Mouse (Mus musculus): ENCODE measurements at regions not wholly inside any gene's neighbourhood (a gene's known extent, or its start where the extent isn't known, plus 50 kb on each side); places are given as distances from the start of the nearest gene placed in this dataset.

- no peak overlapping the region for H3K4me3 ChIP-seq (replicated peaks; ENCODE audit: extremely low read depth, low read depth, low read length)
- H3K4me1 ChIP-seq (ENCODE audit: control insufficient read depth, insufficient read depth, low read length): peaks cover 6% of the 10 kb centered on the region; the same call in 1 of the 2 replicates
- TF ChIP-seq POLR2A (IDR thresholded peaks at IDR 0.05; ENCODE audit: borderline replicate concordance, extremely low read depth, low read depth, low read length) (no peak), CTCF (IDR thresholded peaks at IDR 0.05; ENCODE audit: insufficient read depth, low read length) (no peak)
- no peak for DNase-seq
- 87% methylated on average over 4 of the region's 4 CpGs for WGBS
These were observed 150.3 kb downstream of the Snx19 start for GRCm38 (mm10) chr9:30577243-30577642.

GRCm38 (mm10) chr9:30575531-30575930 lies 148.6 kb downstream of the Snx19 start:
- TF ChIP-seq POLR2A (IDR thresholded peaks at IDR 0.05; ENCODE audit: borderline replicate concordance, extremely low read depth, low read depth, low read length): no peak
- TF ChIP-seq CTCF (IDR thresholded peaks at IDR 0.05; ENCODE audit: insufficient read depth, low read length): no peak
- H3K4me3 ChIP-seq (replicated peaks; ENCODE audit: extremely low read depth, low read depth, low read length): no peak overlapping the region
- no peaks in the 10 kb centered on the region for H3K4me1 ChIP-seq (ENCODE audit: control insufficient read depth, insufficient read depth, low read length)
- 73% methylated on average over 3 of the region's 3 CpGs for WGBS
- no peak for DNase-seq

GRCm38 (mm10) chr9:30573294-30573693 lies 146.4 kb downstream of the Snx19 start:
- TF ChIP-seq POLR2A (IDR thresholded peaks at IDR 0.05; ENCODE audit: borderline replicate concordance, extremely low read depth, low read depth, low read length) (no peak), CTCF (IDR thresholded peaks at IDR 0.05; ENCODE audit: insufficient read depth, low read length) (no peak)
- WGBS: 30% methylated on average over 1 of the region's 1 CpGs
- DNase-seq: no peak
- Histone ChIP-seq H3K4me1 (ENCODE audit: control insufficient read depth, insufficient read depth, low read length) (no peaks in the 10 kb centered on the region), H3K4me3 (replicated peaks; ENCODE audit: extremely low read depth, low read depth, low read length) (no peak overlapping the region)

- H3K4me1 ChIP-seq (ENCODE audit: control insufficient read depth, insufficient read depth, low read length): no peaks in the 10 kb centered on the region
- H3K4me3 ChIP-seq (replicated peaks; ENCODE audit: extremely low read depth, low read depth, low read length): no peak overlapping the region
- 25% methylated on average over 2 of the region's 2 CpGs for WGBS
- no peak for DNase-seq
- TF ChIP-seq CTCF (IDR thresholded peaks at IDR 0.05; ENCODE audit: insufficient read depth, low read length): no peak
- TF ChIP-seq POLR2A (IDR thresholded peaks at IDR 0.05; ENCODE audit: borderline replicate concordance, extremely low read depth, low read depth, low read length): no peak
These were observed 144.1 kb downstream of the Snx19 start for GRCm38 (mm10) chr9:30571014-30571413.

GRCm38 (mm10) chr9:30564765-30565680 lies 138.1 kb downstream of the Snx19 start:
- H3K4me3 ChIP-seq (replicated peaks; ENCODE audit: extremely low read depth, low read depth, low read length): no peak overlapping the region
- TF ChIP-seq POLR2A (IDR thresholded peaks at IDR 0.05; ENCODE audit: borderline replicate concordance, extremely low read depth, low read depth, low read length): no peak
- no peak for TF ChIP-seq CTCF (IDR thresholded peaks at IDR 0.05; ENCODE audit: insufficient read depth, low read length)
- no peak for DNase-seq
- no peaks in the 10 kb centered on the region for H3K4me1 ChIP-seq (ENCODE audit: control insufficient read depth, insufficient read depth, low read length)
- WGBS: 77% methylated on average over 3 of the region's 3 CpGs

GRCm38 (mm10) chr9:30563399-30563798 lies 136.5 kb downstream of the Snx19 start:
- 67% methylated on average over 5 of the region's 5 CpGs for WGBS
- Histone ChIP-seq H3K4me1 (ENCODE audit: control insufficient read depth, insufficient read depth, low read length) (no peaks in the 10 kb centered on the region), H3K4me3 (replicated peaks; ENCODE audit: extremely low read depth, low read depth, low read length) (no peak overlapping the region)
- DNase-seq: no peak
- TF ChIP-seq CTCF (IDR thresholded peaks at IDR 0.05; ENCODE audit: insufficient read depth, low read length) (no peak), POLR2A (IDR thresholded peaks at IDR 0.05; ENCODE audit: borderline replicate concordance, extremely low read depth, low read depth, low read length) (no peak)

- 62% methylated on average over 2 of the region's 2 CpGs for WGBS
- no peaks in the 10 kb centered on the region for H3K4me1 ChIP-seq (ENCODE audit: control insufficient read depth, insufficient read depth, low read length)
- TF ChIP-seq POLR2A (IDR thresholded peaks at IDR 0.05; ENCODE audit: borderline replicate concordance, extremely low read depth, low read depth, low read length) (no peak), CTCF (IDR thresholded peaks at IDR 0.05; ENCODE audit: insufficient read depth, low read length) (no peak)
These were observed 128.0 kb downstream of the Snx19 start for GRCm38 (mm10) chr9:30554908-30555307.

GRCm38 (mm10) chr9:30552721-30553120 lies 125.8 kb downstream of the Snx19 start:
- H3K4me1 ChIP-seq (ENCODE audit: control insufficient read depth, insufficient read depth, low read length): no peaks in the 10 kb centered on the region
- no peak overlapping the region for H3K4me3 ChIP-seq (replicated peaks; ENCODE audit: extremely low read depth, low read depth, low read length)
- TF ChIP-seq CTCF (IDR thresholded peaks at IDR 0.05; ENCODE audit: insufficient read depth, low read length) (no peak), POLR2A (IDR thresholded peaks at IDR 0.05; ENCODE audit: borderline replicate concordance, extremely low read depth, low read depth, low read length) (no peak)
- DNase-seq: no peak
- WGBS: 76% methylated on average over 8 of the region's 8 CpGs

More at GRCm38 (mm10) chr9:30554908-30555307, 128.0 kb downstream of the Snx19 start:
- DNase-seq: no peak
- no peak overlapping the region for H3K4me3 ChIP-seq (replicated peaks; ENCODE audit: extremely low read depth, low read depth, low read length)

- TF ChIP-seq POLR2A (IDR thresholded peaks at IDR 0.05; ENCODE audit: borderline replicate concordance, extremely low read depth, low read depth, low read length) (no peak), CTCF (IDR thresholded peaks at IDR 0.05; ENCODE audit: insufficient read depth, low read length) (no peak)
- H3K4me3 ChIP-seq (replicated peaks; ENCODE audit: extremely low read depth, low read depth, low read length): no peak overlapping the region
- no peaks in the 10 kb centered on the region for H3K4me1 ChIP-seq (ENCODE audit: control insufficient read depth, insufficient read depth, low read length)
- 85% methylated on average over 5 of the region's 5 CpGs for WGBS
- DNase-seq: no peak
These were observed 123.1 kb downstream of the Snx19 start for GRCm38 (mm10) chr9:30549892-30550515.
